Mouse (Mus musculus) megakaryocyte-erythroid progenitor cell, adult 5-6 weeks (primary cell): ENCODE results near the gene Vmn2r86. TPM values are rescaled to one million over a fixed set of nuclear protein-coding genes. Genes with fewer than 3 reads are reported as not detected.
"Not testable (repeated sequence)": the region's sequence is repeated elsewhere in the genome, so short reads cannot be mapped to it uniquely, and the experiment has no call there.

Source experiments
- ATAC-seq: replicated peaks from 2 replicates; pipeline ENCODE4 v1.8.0; 2016; ENCODE audit warnings: mild to moderate bottlenecking, inconsistent platforms; ENCODE audit not compliant: severe bottlenecking, poor library complexity, low FRiP score, low TSS enrichment
- total RNA-seq, 2 experiments: library from RNA; stranded (forward) in 1 of 2; stranded (reverse) in 1 of 2; fragments of 200-1000, 215-1000 nt in 1 of 2; fragments of >200 nt in 1 of 2; fragmentation: Nextera tagmentation in 1 of 2; gene quantifications; 2 replicates each; pipeline ENCODE4 v1.2.3; 2014 to 2017

The Vmn2r86 gene
- total RNA-seq (2014; fragmentation: Nextera tagmentation) (not detected in 2 replicates), total RNA-seq (2017) (not detected in 2 replicates)

DNA sequence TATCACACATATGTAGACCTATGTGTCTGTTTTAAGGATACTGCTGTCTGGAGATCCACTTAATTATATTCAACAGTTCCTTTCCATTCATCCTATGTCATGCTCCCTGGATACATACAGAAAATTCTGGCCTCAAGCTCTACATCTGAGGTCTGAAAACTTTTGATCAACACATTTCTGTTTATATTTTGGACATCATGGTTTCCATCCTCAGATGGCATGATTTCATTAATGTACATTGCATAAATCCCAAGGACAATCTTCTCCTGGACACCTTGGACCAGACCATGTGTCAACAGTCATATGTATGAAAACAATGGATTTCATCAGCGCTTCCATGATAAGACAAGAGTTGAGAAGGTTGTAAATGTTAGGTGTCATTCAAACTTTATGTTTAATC is at the start of gene Vmn2r86:
Gene Vmn2r86, minus strand, starts transcription at position 101 of the 400 bp plus-strand sequence.
- ATAC-seq, result not testable (repeated sequence)

DNA sequence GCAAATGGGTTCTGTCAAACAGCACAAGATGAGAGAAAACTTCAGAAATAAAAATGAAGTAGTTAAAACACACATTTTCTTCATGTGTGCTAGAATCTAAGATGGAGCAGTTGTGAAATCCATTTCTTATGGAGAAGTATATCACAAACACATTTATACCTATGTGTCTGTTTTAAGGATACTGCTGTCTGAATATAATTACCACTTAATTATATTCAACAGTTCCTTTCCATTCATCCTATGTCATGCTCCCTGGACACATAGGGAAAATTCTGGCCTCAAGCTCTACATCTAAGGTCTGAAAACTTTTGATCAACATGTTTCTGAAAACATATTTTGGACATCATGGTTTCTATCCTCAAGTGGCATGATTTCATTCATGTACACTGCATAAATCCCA is 41.4 kb upstream of the Vmn2r86 start, which contains the start of gene Vmn2r87:
Gene Vmn2r87, minus strand, starts transcription at position 101 of the 400 bp plus-strand sequence.
- ATAC-seq, result no peak

DNA sequence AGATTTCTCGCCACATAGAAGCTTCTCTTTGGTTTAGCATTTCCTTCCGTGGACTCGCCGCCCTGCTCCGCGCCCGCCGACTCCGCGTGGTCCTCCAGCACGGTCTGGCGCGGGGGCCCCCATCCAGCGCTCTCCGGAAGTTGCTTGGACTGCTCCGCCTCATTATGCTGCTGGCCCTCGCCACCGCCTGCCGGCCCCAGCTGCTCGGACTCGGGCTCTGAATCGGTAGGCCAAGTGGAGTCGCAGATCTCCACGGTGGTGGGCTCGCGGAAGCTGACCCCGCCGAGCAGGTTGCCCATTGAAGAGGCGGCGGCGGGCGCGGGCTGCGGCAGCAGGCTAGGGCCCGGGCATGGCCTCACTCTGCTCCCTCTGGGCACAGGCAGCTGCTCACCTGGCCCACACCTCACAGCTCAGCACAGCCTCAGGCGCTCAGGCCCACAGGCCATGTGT is 14.5 kb upstream of the Vmn2r86 start:
- ATAC-seq, result peak; percentile 84

DNA sequence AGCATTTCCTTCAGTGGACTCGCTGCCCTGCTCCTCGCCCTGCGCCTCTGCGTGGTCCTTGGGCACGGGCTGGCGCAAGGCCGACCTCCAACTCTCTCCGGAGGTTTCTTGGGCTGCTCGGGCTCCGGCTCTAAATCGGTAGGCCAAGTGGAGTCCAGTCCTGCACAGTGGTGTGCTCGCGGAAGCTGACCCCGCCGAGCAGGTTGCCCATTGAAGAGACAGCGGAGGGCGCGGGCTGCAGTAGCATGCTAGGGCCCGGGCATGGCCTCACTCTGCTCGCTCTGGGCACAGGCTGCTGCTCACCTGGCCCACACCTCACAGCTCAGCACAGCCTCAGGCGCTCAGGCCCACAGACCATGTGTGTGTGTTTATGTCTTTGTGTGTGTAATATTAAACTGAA is 11.1 kb downstream of the Vmn2r86 start:
- ATAC-seq, result no peak

DNA sequence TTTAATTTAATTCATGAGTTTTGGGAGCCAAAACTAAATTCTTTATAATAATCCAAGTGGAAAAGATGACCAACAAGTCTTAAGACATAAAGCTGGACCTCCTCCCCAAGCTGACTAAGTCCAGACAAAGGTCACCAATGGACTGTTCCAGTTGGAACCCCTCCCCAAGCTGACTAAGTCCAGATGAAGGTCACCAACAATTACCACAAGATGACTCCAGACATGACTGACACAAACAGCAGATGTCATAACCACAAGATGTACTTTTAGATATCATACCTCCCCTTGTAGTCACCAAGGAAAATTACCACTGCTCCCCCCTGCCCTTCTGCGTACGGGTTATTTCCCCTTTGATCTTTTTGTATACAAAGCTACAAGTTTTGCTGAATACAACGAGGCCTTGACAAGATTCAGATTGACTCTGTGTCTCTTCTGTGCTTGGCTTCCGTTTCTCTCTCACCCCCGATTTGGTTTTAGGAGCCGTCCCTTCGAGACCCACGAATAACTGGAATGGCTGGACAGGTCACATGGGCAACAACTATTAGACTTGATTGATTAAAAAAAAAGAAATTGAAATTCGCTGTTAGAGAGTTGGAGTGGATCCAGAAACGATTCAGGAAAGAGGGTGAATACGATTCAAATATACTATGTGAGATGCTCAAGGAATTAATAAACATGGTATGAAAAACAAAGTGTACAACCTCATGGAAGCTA is 21.5 kb downstream of the Vmn2r86 start:
- ATAC-seq, result not testable (repeated sequence)

DNA sequence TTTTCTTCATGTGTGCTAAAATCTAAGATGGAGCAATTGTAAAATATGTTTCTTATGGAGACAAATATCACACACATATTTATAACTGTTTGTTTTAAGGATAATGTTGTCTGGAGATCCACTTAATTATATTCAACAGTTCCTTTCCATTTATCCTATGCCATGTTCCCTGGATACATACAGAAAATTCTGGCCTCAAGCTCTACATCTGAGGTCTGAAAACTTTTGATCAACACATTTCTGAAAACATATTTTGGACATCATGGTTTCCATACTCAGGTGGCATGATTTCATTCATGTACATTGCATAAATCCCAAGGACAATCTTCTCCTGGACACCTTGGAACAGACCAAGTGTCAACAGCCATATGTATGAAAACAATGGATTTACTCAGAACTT is 26.2 kb downstream of the Vmn2r86 start, which contains the start of gene Vmn2r85:
Gene Vmn2r85, minus strand, starts transcription at position 101 of the 400 bp plus-strand sequence.
- not testable (repeated sequence) for ATAC-seq

DNA sequence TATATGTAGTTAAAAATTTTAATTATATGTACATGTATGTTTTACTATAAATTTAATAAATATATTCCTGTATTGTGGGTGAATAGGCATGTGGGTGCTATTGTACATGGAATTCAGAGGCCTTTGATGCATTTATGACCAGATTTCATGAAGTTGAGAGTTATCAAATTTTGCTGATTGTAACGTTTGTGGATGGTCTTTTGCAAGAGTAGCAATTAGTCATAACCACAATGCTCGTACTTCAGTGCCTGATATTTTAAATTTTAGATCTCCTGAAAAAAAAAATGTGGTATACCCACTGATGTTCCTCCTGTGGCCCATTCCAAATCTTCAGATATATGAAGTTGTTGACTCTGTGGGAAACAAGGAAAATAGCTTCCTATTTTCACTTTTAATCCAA is 33.5 kb downstream of the Vmn2r86 start:
- not testable (repeated sequence) for ATAC-seq

DNA sequence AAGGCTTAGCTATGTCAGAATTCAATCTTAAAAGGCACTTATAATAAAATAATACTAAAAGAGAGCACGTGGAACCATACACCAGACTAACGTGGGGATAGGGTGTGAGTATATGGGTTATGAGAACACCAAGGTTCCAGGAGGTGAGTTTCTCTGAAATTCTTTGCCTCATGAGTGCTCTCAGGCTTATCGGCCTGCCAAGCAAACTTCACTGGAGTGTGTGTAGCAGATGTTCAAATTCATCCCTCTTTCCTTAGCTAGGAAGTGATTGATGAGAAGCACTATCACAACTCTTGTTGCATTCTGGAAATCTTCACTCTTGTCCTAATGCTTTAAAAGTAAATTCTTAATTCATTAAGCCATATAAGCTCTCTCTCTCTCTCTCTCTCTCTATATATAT is 35.4 kb downstream of the Vmn2r86 start:
- ATAC-seq, result no peak

DNA sequence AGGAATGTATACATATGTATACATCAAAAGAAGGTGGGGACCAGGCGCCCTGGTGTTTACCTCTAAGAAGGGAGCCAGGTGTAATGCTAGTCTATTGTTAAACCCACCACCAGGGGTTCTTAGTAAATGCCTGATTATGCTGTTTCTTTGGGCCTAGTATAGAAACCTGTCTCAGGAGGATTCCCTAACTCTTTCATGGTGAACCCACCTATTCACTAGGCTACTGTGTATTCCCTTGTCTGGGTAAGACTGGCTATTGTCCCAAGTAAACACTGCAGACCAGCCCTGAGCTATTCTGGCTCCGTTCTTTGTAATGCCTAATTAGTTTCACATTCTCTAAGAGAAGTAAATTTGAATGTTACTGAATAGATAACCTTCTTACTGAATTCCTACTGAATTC is 35.9 kb downstream of the Vmn2r86 start:
- not testable (repeated sequence) for ATAC-seq

DNA sequence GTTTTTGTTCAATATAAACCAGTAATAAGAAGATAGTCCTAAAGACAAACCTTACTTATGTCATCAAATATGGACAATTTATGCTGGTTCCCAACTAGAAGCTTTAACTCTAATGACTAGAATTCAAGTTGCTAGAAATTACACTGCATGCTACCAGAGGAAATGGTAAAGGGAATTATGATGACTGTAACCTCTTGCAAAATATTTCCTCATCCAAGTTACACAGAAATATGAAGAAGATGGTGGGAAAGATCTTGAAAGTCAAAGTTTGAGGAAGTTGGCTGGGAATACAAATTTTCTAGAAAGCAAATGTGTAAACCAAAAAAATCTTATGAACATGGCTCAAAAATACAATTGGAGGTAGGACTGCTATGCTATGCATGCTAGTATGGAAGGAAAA is 39.5 kb downstream of the Vmn2r86 start:
- not testable (repeated sequence) for ATAC-seq

DNA sequence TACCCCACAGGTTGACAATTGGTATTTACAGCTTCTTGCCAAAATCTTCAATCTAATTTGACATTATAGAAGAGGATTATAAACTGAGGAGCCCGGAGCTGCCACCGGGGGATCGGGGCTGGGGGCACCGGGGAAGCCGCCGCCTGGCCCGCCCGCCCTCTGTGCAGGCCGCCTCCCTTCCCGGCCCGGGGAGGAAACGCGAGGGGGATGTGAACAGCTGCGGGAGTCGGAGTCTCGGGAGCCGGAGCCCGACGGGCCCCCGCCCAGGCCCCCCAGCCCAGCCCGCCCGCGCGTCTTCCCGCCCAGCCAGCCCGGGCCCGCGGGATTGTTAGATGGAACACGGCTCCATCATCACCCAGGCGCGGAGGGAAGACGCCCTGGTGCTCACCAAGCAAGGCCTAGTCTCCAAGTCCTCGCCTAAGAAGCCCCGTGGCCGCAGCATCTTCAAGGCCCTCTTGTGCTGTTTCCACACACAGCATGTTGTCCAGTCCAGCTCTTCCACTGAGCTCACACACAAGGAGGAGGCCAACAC is 43.6 kb downstream of the Vmn2r86 start:
- ATAC-seq, result peak; percentile 49; the same call in 1 of the 2 replicates

DNA sequence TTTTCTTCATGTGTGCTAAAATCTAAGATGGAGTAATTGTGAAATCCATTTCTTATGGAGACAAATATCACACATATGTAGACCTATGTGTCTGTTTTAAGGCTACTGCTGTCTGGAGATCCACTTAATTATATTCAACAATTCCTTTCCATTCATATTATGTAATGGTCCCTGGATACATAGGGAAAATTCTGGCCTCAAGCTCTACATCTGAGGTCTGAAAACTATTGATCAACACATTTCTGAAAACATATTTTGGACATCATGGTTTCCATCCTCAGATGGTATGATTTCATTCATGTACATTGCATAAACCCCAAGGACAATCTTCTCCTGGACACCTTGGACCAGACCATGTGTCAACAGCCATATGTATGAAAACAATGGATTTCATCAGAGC is 61.6 kb downstream of the Vmn2r86 start, which contains the start of gene Vmn2r84:
Gene Vmn2r84, minus strand, starts transcription at position 101 of the 400 bp plus-strand sequence.
- no peak for ATAC-seq

Other genes with a start within 250 kb of the Vmn2r86 start
- gene Olfr827, start 241.6 kb downstream of the Vmn2r86 start, total RNA-seq (2014; fragmentation: Nextera tagmentation), result not detected in 2 replicates
- gene Olfr827, start 241.6 kb downstream of the Vmn2r86 start, total RNA-seq (2017), result not detected in 2 replicates
- not detected in 2 replicates for gene Neurod4, start 175.8 kb downstream of the Vmn2r86 start, total RNA-seq (2014; fragmentation: Nextera tagmentation)
- not detected in 2 replicates for gene Neurod4, start 175.8 kb downstream of the Vmn2r86 start, total RNA-seq (2017)
- 2.6 and 3.7 TPM in 2 replicates for gene Tespa1, start 133.2 kb downstream of the Vmn2r86 start, total RNA-seq (2014; fragmentation: Nextera tagmentation)
- 10.9 and 12.2 TPM in 2 replicates for gene Tespa1, start 133.2 kb downstream of the Vmn2r86 start, total RNA-seq (2017)
- not detected in 2 replicates for gene Vmn2r84, start 61.7 kb downstream of the Vmn2r86 start, total RNA-seq (2014; fragmentation: Nextera tagmentation)
- not detected in 2 replicates for gene Vmn2r84, start 61.7 kb downstream of the Vmn2r86 start, total RNA-seq (2017)
- 0.17 TPM in 1 of 2 replicates, not detected in the other for gene Vmn2r85, start 26.3 kb downstream of the Vmn2r86 start, total RNA-seq (2014; fragmentation: Nextera tagmentation)
- not detected in 2 replicates for gene Vmn2r85, start 26.3 kb downstream of the Vmn2r86 start, total RNA-seq (2017)
- not detected in 2 replicates for gene Vmn2r87, start 41.3 kb upstream of the Vmn2r86 start, total RNA-seq (2014; fragmentation: Nextera tagmentation)
- gene Vmn2r87, start 41.3 kb upstream of the Vmn2r86 start, total RNA-seq (2017), result not detected in 2 replicates